Mouse (Mus musculus) megakaryocyte-erythroid progenitor cell, adult 5-6 weeks (primary cell): ENCODE results near the gene Kcnc4. TPM values are rescaled to one million over a fixed set of nuclear protein-coding genes. Genes with fewer than 3 reads are reported as not detected.

ENCODE experiments used
- ATAC-seq: replicated peaks from 2 replicates; pipeline ENCODE4 v1.8.0; 2016; ENCODE audit warnings: mild to moderate bottlenecking, inconsistent platforms; ENCODE audit not compliant: severe bottlenecking, poor library complexity, low FRiP score, low TSS enrichment
- total RNA-seq, 2 experiments: library from RNA; stranded (forward) in 1 of 2; stranded (reverse) in 1 of 2; fragments of 200-1000, 215-1000 nt in 1 of 2; fragments of >200 nt in 1 of 2; fragmentation: Nextera tagmentation in 1 of 2; gene quantifications; 2 replicates each; pipeline ENCODE4 v1.2.3; 2014 to 2017

Gene Kcnc4
- total RNA-seq (2014; fragmentation: Nextera tagmentation) (not detected in 2 replicates), total RNA-seq (2017) (not detected in 2 replicates)

DNA sequence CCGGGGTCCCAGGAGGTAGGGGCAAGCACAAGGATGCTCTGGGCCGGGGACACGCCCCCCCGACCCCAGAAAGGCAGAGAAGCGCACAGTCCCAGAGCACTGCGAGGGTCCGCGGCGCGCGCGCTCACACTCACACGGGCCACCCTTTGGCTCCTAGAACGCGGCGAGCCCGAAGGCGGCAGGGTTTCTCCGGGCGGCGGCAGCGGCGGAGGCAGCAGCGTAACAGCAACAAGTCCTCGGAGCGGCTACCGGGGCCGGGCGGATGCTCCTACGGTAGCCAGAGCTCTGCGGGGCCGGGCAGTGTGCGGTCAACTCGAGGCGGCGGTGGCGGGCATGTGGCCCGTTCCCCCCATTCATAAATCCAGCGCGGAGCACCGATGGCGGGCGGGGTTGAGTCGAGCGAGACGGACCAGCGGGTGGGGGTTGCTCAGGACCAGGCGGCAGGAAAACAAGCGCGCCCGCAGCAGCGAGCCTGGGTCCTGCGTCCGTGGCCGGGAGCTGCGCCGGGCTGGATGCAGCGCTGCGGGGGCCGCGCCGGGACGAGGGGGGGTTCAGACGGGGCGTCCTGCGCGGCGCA lies at the start of gene Kcnc4:
Gene Kcnc4, minus strand, starts transcription at position 357 of the 577 bp plus-strand sequence.
- no peak for ATAC-seq

- no peak for ATAC-seq
Observed at GRCm38 (mm10) chr3:107508696-107509095, 49.3 kb upstream of the Kcnc4 start.

DNA sequence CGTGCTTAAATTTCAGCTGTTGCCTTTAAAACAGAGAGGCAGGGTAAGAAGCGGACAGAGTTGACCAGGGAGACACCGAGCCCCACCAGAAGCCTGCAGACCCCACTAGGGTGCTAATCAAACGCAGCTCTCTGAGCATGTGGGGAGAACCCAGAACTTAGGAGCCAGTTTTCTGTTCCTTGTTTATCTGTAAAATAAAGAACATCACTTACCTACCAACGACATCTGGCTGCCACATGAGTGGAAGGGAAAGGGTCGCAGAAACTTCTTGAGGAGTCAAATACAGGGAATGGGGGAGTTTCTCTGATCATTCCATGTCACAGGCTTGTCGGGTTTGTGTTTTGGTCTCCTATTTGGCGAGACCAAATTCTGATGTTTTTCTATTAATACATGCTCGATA lies 48.6 kb upstream of the Kcnc4 start:
- no peak for ATAC-seq

- ATAC-seq: no peak
Observed at GRCm38 (mm10) chr3:107506531-107506930, 47.2 kb upstream of the Kcnc4 start.

DNA sequence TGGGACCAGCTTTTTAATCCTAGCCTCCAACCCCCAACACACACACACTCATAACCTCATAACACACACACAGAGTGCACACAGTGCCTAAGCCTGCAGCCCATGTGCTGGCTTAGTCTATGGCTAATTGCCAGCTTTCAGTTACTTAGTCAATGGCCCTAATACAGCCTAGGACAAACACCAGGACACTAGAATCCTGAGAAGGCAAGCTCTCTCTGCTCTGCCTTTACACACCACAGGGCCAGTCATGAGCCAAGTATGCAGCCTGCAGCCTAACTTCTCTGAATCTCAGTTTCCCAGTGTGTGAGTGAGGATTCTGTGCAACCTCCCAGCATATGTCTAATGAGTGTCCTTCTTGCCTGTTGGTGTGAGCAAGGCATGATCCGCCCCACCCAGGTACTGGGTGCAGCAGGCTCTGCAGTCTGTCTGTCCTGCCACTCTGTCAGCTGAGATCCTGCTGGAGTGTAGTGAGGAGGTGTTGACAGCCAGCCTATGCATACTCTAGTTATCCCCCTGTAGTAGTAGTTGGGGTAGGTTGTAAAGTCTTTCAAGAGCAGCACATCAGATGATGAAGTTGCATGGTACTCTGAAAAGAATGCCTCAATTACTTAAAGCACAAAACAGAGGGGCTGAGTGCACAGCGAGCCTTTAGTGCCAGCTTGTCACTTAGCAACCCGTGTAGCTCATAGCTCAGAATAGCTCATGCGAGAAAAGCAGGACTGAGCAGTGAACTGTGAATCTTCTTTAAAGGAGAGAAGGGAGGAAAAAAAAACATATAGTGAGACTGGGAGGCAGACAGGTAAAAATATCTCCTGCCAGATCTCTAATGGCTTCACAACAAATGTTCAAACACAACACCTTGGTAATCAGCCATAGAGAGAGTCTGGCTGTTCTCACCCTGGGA lies 46.4 kb upstream of the Kcnc4 start:
- no peak for ATAC-seq

DNA sequence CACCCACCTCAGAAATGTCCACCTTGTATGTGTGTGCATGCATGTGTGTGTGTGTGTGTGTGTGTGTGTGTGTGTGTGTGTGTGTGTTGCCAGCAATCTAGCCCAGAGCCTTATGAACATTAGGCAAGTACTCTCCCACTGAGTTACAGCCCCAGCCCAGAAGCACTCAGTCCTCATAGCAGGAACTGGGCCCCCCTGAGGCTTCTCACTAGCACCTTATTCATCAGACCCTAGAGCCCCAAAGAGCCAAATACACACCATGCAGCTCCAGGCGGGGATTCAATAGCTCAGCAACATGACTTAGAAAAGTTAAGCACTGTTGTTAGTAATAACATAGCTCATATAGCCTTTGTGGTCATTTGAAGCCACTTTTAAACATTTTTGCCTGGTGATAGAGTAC lies 45.2 kb upstream of the Kcnc4 start:
- no peak for ATAC-seq

DNA sequence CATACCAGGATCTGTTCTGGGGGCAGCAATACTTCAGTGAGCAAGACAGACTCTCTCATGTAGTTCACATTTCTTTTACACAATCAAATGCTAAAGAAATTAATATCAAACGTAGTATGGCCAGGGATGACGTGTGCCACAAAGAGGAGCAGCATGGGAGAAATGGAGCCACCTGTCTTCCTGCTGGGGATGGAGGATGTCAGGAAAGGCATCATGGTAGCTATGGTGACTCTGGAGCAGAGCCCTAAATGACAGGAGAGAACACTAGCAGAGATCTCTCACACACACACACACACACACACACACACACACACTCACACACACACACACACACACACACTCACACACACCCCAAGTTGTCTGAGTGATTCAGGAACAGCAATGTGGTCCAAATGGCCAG lies 44.4 kb upstream of the Kcnc4 start:
- no peak for ATAC-seq

- no peak for ATAC-seq
Observed at GRCm38 (mm10) chr3:107501702-107502151, 42.4 kb upstream of the Kcnc4 start.

GRCm38 (mm10) chr3:107500301-107500700 lies 40.9 kb upstream of the Kcnc4 start:
- no peak for ATAC-seq

DNA sequence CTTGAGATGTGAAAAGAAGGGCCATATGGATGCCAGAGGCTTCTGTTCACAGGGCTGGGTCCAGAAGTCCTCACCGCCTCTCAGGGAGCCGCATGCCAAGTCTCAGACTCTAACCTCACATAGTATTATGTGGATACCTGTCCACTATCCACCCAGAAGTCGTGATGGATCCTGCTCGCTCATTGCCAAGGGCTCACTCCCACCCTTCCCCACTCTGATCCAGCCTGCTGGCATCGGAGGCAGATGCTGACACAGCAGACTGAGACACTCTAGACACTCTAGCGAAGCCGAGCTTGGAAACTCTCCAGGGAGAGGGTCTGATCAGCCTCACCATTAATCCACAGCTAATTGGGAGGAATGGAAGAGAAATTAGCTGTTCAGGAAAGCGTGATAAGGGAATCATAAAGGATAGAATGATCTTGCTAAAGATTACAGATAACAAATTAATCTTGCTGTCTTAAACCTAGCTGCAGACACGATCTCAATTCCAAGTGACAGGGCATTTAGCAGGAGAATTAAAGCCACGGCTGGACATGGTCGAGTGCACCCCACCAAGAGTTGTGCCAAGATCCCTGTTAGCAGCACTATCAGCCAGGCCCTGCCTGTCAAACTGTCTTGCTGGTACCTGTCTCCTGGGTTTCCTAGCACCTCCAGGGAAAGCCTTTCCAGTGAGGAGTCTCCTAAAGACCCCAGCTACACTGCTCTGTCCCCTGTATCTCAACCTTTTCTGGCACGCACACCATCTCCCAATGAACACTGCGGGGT lies 36.9 kb upstream of the Kcnc4 start:
- ATAC-seq: no peak

DNA sequence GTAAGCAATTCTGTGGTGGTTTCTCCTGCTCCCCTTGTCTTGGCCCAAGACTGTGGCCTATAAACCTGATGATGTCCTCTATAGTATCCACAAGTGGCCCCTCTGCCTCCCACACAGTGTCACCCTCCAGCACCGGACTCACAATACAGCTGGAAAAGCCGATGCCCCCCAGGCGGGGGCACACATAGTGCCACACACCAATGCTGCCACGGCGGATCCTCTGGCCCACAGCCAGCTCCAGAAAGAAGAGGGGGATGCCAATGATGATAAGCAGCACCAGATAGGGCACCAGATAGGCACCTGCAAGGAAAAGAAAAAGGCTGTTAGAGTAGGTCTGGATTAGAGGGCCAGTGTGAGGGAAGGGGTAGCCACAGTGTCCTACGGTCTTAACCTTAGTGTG lies 36.2 kb upstream of the Kcnc4 start:
- no peak for ATAC-seq

DNA sequence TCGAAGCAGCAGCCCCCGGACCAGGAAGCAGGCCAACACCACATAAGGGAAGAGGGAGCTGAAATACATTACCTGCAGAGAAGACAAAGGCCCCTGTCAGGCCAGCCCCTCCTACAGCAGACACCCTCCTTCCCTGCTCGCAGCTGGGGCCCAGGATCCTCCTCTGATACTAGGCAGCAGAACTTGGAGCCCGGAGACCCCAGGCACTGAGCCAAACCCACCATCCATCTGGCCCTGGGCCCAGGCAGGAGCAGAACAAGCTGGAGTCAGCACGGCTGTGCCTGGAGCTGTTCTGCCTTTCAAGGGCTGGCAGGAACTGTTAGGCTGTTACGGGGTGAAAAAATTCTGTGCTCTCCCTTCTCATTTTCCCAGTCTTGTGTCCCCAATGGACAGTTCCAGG lies 32.1 kb upstream of the Kcnc4 start:
- 0 out of 2 replicates have a peak, but pooled peaks have one; percentile 29 for ATAC-seq

- ATAC-seq: no peak
Observed at GRCm38 (mm10) chr3:107488637-107489036, 29.3 kb upstream of the Kcnc4 start.

DNA sequence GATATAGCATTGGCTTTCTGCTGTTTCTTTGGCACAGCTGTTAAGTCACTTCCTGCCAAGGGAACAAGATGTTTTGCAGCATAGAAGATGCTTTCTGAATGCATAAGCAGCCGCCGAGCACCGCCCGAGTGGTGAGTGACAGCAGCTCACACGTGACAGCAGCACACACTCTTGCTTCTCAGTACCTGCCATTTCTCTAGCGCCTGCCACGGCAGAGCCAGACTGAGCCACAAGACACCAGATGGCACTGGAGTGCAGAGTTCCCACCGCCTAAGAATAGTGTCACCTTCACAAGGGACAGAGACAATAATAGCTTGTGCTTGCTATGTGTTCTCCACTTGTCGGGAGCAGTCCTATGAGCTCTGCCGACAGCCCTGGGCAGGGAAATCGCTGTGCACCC lies 23.9 kb upstream of the Kcnc4 start:
- no peak for ATAC-seq

DNA sequence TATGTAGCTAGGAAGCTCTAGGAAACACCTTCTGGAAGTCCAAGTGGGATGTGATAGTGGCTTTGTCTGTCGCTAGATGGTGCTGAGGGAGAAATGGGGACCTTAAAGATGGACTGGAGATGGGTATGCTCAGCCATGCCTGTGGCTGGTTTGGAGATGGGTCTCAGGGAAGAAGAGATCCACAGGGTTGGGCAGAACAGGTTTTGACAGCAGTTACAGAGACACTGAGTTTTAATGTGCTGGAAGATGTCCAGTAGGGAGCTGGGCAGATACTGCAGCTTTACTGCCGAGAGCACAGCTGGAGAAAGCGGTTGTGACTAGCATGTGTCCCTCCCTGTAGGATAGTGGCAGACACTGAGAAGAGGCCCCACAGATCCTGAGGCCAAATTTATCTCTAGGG lies 21.3 kb upstream of the Kcnc4 start:
- peak; percentile 61; the same call in 1 of the 2 replicates for ATAC-seq

GRCm38 (mm10) chr3:107472198-107472597 lies 12.8 kb upstream of the Kcnc4 start:
- peak; percentile 77 for ATAC-seq

DNA sequence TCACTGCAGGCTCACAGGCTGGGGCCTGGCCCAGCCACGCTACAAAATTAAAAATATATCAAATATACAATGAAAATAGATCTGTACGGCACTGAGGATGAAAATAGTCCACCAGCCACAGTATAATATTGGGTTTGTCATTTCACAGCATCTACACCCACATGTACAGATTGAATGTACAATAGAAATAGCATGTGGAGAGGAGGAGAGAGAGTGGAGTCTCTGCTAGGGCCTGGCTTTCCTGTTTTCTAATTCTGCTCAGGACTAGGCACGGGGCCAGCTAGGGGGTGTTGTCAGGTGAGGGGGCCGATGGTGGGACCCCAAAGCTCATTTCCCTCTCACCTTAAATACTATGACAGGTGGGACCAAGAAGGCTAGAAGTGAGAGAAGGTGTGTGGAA lies 9.7 kb upstream of the Kcnc4 start:
- no peak for ATAC-seq

DNA sequence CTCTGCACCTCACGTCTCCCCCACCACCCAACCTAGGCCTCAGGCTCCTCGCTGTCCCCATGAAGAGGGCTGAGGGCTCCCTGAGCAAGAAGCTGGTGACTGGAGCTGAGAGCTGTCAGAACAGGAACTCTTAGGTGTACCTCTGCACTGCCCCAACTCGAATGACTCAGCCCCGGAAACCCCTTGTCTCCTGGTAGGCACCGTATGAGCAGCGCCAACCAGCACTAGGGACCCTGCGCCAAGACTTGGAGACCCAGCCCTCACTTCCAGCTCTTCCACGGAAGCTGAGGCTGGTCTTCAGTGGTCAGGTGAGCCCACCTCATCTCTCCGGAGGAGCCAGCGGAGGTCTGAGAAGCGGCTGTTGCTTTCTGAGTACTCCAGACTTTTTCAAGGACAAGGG lies 8.8 kb upstream of the Kcnc4 start:
- ATAC-seq: no peak

GRCm38 (mm10) chr3:107466577-107466976 lies 7.2 kb upstream of the Kcnc4 start:
- ATAC-seq: peak; percentile 61; the same call in 1 of the 2 replicates

GRCm38 (mm10) chr3:107462160-107462559 lies 2.8 kb upstream of the Kcnc4 start:
- ATAC-seq: peak; percentile 65; the same call in 1 of the 2 replicates
